9 mouse cellular contexts compared by ENCODE assay signal in genomic region chr11:49202523-49203061, GRCm38 (mm10). TPM values are rescaled to one million over a fixed set of nuclear protein-coding genes. Genes with fewer than 3 reads are reported as not detected.
DNase-seq lines count a peak whose midpoint lies in the region; ATAC-seq and TF ChIP-seq lines count a peak whose summit lies in the region.
"Had no signal": no experiment of that assay in that cellular context is flagged by ENCODE, and none has a peak within 500 bp of the region (broad histone marks: within the 10 kb centered on the region; RNA-seq: fewer than 3 reads in every experiment).

No protein-coding gene starts in this region.

- no peak for DNase-seq in cerebellum, adult 9-11 months
- DNase-seq in 416B (ENCODE audit: low read depth) = peak; percentile 48
- DNase-seq in cerebellum, adult 9-10 months = peak; percentile 52
- DNase-seq in heart, postnatal 0 days (ENCODE audit: low spot score) = peak; percentile 67
- peak; percentile 62 for DNase-seq in limb, embryonic 11.5 days (ENCODE audit: low spot score)

- peaks cover 9% of the 10 kb centered on the region; the same call in 1 of the 2 replicates for H3K36me3 ChIP-seq in heart, postnatal 0 days (replicated peaks; ENCODE audit: control insufficient read depth, insufficient read depth, low read length)
- no peaks in the 10 kb centered on the region for H3K36me3 ChIP-seq in limb, embryonic 11.5 days (ENCODE audit: control insufficient read depth, insufficient read depth, low read length)
- no peaks in the 10 kb centered on the region for H3K36me3 ChIP-seq in midbrain, embryonic 16.5 days (ENCODE audit: control insufficient read depth, insufficient read depth, low read length)
- H3K36me3 ChIP-seq in stomach, embryonic 16.5 days (ENCODE audit: control insufficient read depth, insufficient read depth, low read length) = no peaks in the 10 kb centered on the region

- peak overlapping the region; percentile 100 for H3K27ac ChIP-seq in heart, postnatal 0 days (ENCODE audit: low read depth)
- peak overlapping the region; percentile 97; the same call in 1 of the 2 replicates for H3K27ac ChIP-seq in limb, embryonic 11.5 days (replicated peaks; ENCODE audit: low read depth, low read length)
- H3K27ac ChIP-seq in midbrain, embryonic 16.5 days (ENCODE audit: low read length) = peak overlapping the region; percentile 97
- peak overlapping the region; percentile 99 for H3K27ac ChIP-seq in stomach, embryonic 16.5 days (ENCODE audit: low read length)

- peak overlapping the region; percentile 82 for H3K4me3 ChIP-seq in heart, postnatal 0 days (ENCODE audit: low read depth, low read length)
- peak overlapping the region; percentile 76 for H3K4me3 ChIP-seq in limb, embryonic 11.5 days (ENCODE audit: low read depth, low read length)
- peak overlapping the region; percentile 98 for H3K4me3 ChIP-seq in midbrain, embryonic 16.5 days (ENCODE audit: low read depth, low read length)
- peak overlapping the region; percentile 85 for H3K4me3 ChIP-seq in stomach, embryonic 16.5 days (replicated peaks; ENCODE audit: low read length)

- peak overlapping the region; percentile 96 for H3K9ac ChIP-seq in heart, postnatal 0 days (replicated peaks; ENCODE audit: low read depth, low read length)
- H3K9ac ChIP-seq in limb, embryonic 11.5 days (ENCODE audit: low read length) = peak overlapping the region; percentile 98
- peak overlapping the region; percentile 98 for H3K9ac ChIP-seq in midbrain, embryonic 16.5 days (ENCODE audit: low read depth, low read length)
- H3K9ac ChIP-seq in stomach, embryonic 16.5 days (ENCODE audit: low read length) = peak overlapping the region; percentile 98

- TF ChIP-seq CTCF in heart, postnatal 0 days (IDR thresholded peaks at IDR 0.05; ENCODE audit: low read depth) = no peak

- ATAC-seq in cerebellum, adult (ENCODE audit: insufficient number of reproducible peaks, low FRiP score, low TSS enrichment) = peak; percentile 42; the same call in 1 of the 2 replicates
- 0 out of 2 replicates have a peak, but pooled peaks have one; percentile 10 for ATAC-seq in heart, postnatal 0 days (ENCODE audit: insufficient read depth, low read depth)
- ATAC-seq in limb, embryonic 11.5 days (ENCODE audit: insufficient number of reproducible peaks, low FRiP score, low TSS enrichment, low read depth) = peak; percentile 42; the same call in 1 of the 2 replicates
- peak; percentile 59 for ATAC-seq in midbrain, embryonic 16.5 days
- ATAC-seq in stomach, embryonic 16.5 days (ENCODE audit: insufficient read depth, low FRiP score) = peak; percentile 29; the same call in 1 of the 2 replicates

- TF ChIP-seq EP300 in heart, postnatal 0 days (IDR thresholded peaks at IDR 0.05; ENCODE audit: low read depth) = no peak

- no peaks in the 10 kb centered on the region for H3K9me3 ChIP-seq in heart, postnatal 0 days (replicated peaks; ENCODE audit: control insufficient read depth, low read length)
- no peaks in the 10 kb centered on the region for H3K9me3 ChIP-seq in limb, embryonic 11.5 days (ENCODE audit: control insufficient read depth, low read length)
- no peaks in the 10 kb centered on the region for H3K9me3 ChIP-seq in midbrain, embryonic 16.5 days (replicated peaks; ENCODE audit: control insufficient read depth, low read length, poor library complexity, severe bottlenecking)
- H3K9me3 ChIP-seq in stomach, embryonic 16.5 days (replicated peaks; ENCODE audit: control insufficient read depth, low read length) = no peaks in the 10 kb centered on the region

- H3K4me2 ChIP-seq in heart, postnatal 0 days (ENCODE audit: low read depth, low read length) = peak overlapping the region; percentile 82
- peak overlapping the region; percentile 72 for H3K4me2 ChIP-seq in limb, embryonic 11.5 days (ENCODE audit: low read depth, severe bottlenecking)
- peak overlapping the region; percentile 89 for H3K4me2 ChIP-seq in midbrain, embryonic 16.5 days (ENCODE audit: low read length)
- peak overlapping the region; percentile 84 for H3K4me2 ChIP-seq in stomach, embryonic 16.5 days (ENCODE audit: low read depth, low read length)

- no peaks in the 10 kb centered on the region for H3K27me3 ChIP-seq in heart, postnatal 0 days (ENCODE audit: control insufficient read depth, insufficient read depth, low read length)
- no peaks in the 10 kb centered on the region for H3K27me3 ChIP-seq in limb, embryonic 11.5 days (ENCODE audit: control insufficient read depth, insufficient read depth, low read length)
- no peaks in the 10 kb centered on the region for H3K27me3 ChIP-seq in midbrain, embryonic 16.5 days (ENCODE audit: control insufficient read depth, insufficient read depth, low read depth, low read length)
- no peaks in the 10 kb centered on the region for H3K27me3 ChIP-seq in stomach, embryonic 16.5 days (ENCODE audit: control insufficient read depth, insufficient read depth, low read length)

- peaks cover 21% of the 10 kb centered on the region for H3K4me1 ChIP-seq in heart, postnatal 0 days (ENCODE audit: control insufficient read depth, insufficient read depth)
- H3K4me1 ChIP-seq in limb, embryonic 11.5 days (ENCODE audit: control insufficient read depth, insufficient read depth, low read length) = peaks cover 6% of the 10 kb centered on the region; the same call in 1 of the 2 replicates
- H3K4me1 ChIP-seq in midbrain, embryonic 16.5 days (ENCODE audit: control insufficient read depth, insufficient read depth, low read length) = peaks cover 19% of the 10 kb centered on the region
- H3K4me1 ChIP-seq in stomach, embryonic 16.5 days (ENCODE audit: control insufficient read depth, insufficient read depth, low read length) = peaks cover 13% of the 10 kb centered on the region

- WGBS in heart, postnatal 0 days = 2% methylated on average over 10 of the region's 10 CpGs
- WGBS in limb, embryonic 11.5 days = 3% methylated on average over 10 of the region's 10 CpGs
- 1% methylated on average over 10 of the region's 10 CpGs for WGBS in midbrain, embryonic 16.5 days
- WGBS in stomach, embryonic 16.5 days = 2% methylated on average over 10 of the region's 10 CpGs

RNA-seq across cellular contexts. Expression of gene Zfp62, which starts 0.5 kb away (rescaled TPM):
- total RNA-seq in heart, postnatal 0 days (2014; rRNA removed; ENCODE audit: low replicate concordance) = 7.4 and 22.9 TPM in 2 replicates
- polyA plus RNA-seq in heart, postnatal 0 days (2015; fragmentation: Nextera tagmentation; extraction: Ambion mirVana) = 19.0 and 20.4 TPM in 2 replicates
- polyA plus RNA-seq in limb, embryonic 11.5 days (2014; fragmentation: Nextera tagmentation; extraction: Ambion mirVana) = 54.1 and 58.0 TPM in 2 replicates
- polyA plus RNA-seq in midbrain, embryonic 16.5 days (2015; fragmentation: Nextera tagmentation; extraction: Ambion mirVana) = 38.6 and 43.4 TPM in 2 replicates
- 30.3 and 32.9 TPM in 2 replicates for polyA plus RNA-seq in stomach, embryonic 16.5 days (2015; fragmentation: Nextera tagmentation; extraction: Ambion mirVana)

RNA-seq across cellular contexts. Expression of gene Btnl9, which starts 15.6 kb away (rescaled TPM):
- total RNA-seq in heart, postnatal 0 days (2014; rRNA removed; ENCODE audit: low replicate concordance) = 14.5 and 33.4 TPM in 2 replicates
- 11.2 and 12.2 TPM in 2 replicates for polyA plus RNA-seq in heart, postnatal 0 days (2015; fragmentation: Nextera tagmentation; extraction: Ambion mirVana)
- 0.88 and 0.91 TPM in 2 replicates for polyA plus RNA-seq in limb, embryonic 11.5 days (2014; fragmentation: Nextera tagmentation; extraction: Ambion mirVana)
- polyA plus RNA-seq in midbrain, embryonic 16.5 days (2015; fragmentation: Nextera tagmentation; extraction: Ambion mirVana) = 0.10 and 0.39 TPM in 2 replicates
- polyA plus RNA-seq in stomach, embryonic 16.5 days (2015; fragmentation: Nextera tagmentation; extraction: Ambion mirVana) = 1.2 and 2.1 TPM in 2 replicates

RNA-seq across cellular contexts. Expression of gene Mgat1, which starts 41.4 kb away (rescaled TPM):
- 115 and 163 TPM in 2 replicates for total RNA-seq in heart, postnatal 0 days (2014; rRNA removed; ENCODE audit: low replicate concordance)
- 42.3 and 45.7 TPM in 2 replicates for polyA plus RNA-seq in heart, postnatal 0 days (2015; fragmentation: Nextera tagmentation; extraction: Ambion mirVana)
- polyA plus RNA-seq in limb, embryonic 11.5 days (2014; fragmentation: Nextera tagmentation; extraction: Ambion mirVana) = 33.8 and 41.1 TPM in 2 replicates
- polyA plus RNA-seq in midbrain, embryonic 16.5 days (2015; fragmentation: Nextera tagmentation; extraction: Ambion mirVana) = 33.5 and 34.3 TPM in 2 replicates
- polyA plus RNA-seq in stomach, embryonic 16.5 days (2015; fragmentation: Nextera tagmentation; extraction: Ambion mirVana) = 65.9 and 70.1 TPM in 2 replicates

RNA-seq across cellular contexts. Expression of gene Olfr1394, which starts 48.4 kb away (rescaled TPM):
- total RNA-seq in heart, postnatal 0 days (2014; rRNA removed; ENCODE audit: low replicate concordance) = not detected in 2 replicates
- polyA plus RNA-seq in heart, postnatal 0 days (2015; fragmentation: Nextera tagmentation; extraction: Ambion mirVana) = not detected in 2 replicates
- not detected in 2 replicates for polyA plus RNA-seq in limb, embryonic 11.5 days (2014; fragmentation: Nextera tagmentation; extraction: Ambion mirVana)
- not detected in 2 replicates for polyA plus RNA-seq in midbrain, embryonic 16.5 days (2015; fragmentation: Nextera tagmentation; extraction: Ambion mirVana)
- polyA plus RNA-seq in stomach, embryonic 16.5 days (2015; fragmentation: Nextera tagmentation; extraction: Ambion mirVana) = not detected in 2 replicates
- total RNA-seq: layer of hippocampus, postnatal 14 days had no signal
